Mouse (Mus musculus): ENCODE data around the gene Il12b. TPM values are rescaled to one million over a fixed set of nuclear protein-coding genes. Genes with fewer than 3 reads are reported as not detected.

The Il12b gene
- polyA plus RNA-seq, 1 experiment from 2014 or later, result not detected

GRCm38 (mm10) chr11:44422337-44423111 is 22.7 kb downstream of the Il12b start:
- no peaks in the 10 kb centered on the region for H3K27me3 ChIP-seq (ENCODE audit: control insufficient read depth, insufficient read depth, low read length)
- DNase-seq (ENCODE audit: low spot score) (no peak), ATAC-seq (ENCODE audit: low FRiP score) (no peak)
- H3K4me1 ChIP-seq (replicated peaks; ENCODE audit: control insufficient read depth, insufficient read depth, low read length), result no peaks in the 10 kb centered on the region
- WGBS, result 75% methylated on average over 10 of the region's 10 CpGs
- no peak overlapping the region for H3K4me2 ChIP-seq (replicated peaks; ENCODE audit: low read depth, low read length)
- no peak overlapping the region for H3K4me3 ChIP-seq (ENCODE audit: low read depth, low read length)
- no peaks in the 10 kb centered on the region for H3K9me3 ChIP-seq (ENCODE audit: control insufficient read depth, low read length)
- H3K36me3 ChIP-seq (ENCODE audit: control insufficient read depth, insufficient read depth, low read length), result no peaks in the 10 kb centered on the region
- H3K27ac ChIP-seq (ENCODE audit: low read depth, low read length), result no peak overlapping the region
- no peak overlapping the region for H3K9ac ChIP-seq (ENCODE audit: low read depth, low read length)

- no peaks in the 10 kb centered on the region for H3K27me3 ChIP-seq (ENCODE audit: control insufficient read depth, insufficient read depth, low read length)
- 56% methylated on average over 6 of the region's 6 CpGs for WGBS
- H3K27ac ChIP-seq (ENCODE audit: low read depth, low read length), result no peak overlapping the region
These were observed 23.4 kb downstream of the Il12b start for GRCm38 (mm10) chr11:44423261-44423660.

GRCm38 (mm10) chr11:44423955-44424354 is 24.1 kb downstream of the Il12b start:
- no peak overlapping the region for H3K27ac ChIP-seq (ENCODE audit: low read depth, low read length)
- DNase-seq (ENCODE audit: low spot score) (no peak), ATAC-seq (ENCODE audit: low FRiP score) (no peak)
- no peak overlapping the region for H3K4me3 ChIP-seq (ENCODE audit: low read depth, low read length)
- H3K36me3 ChIP-seq (ENCODE audit: control insufficient read depth, insufficient read depth, low read length), result no peaks in the 10 kb centered on the region
- H3K27me3 ChIP-seq (ENCODE audit: control insufficient read depth, insufficient read depth, low read length), result no peaks in the 10 kb centered on the region
- H3K9me3 ChIP-seq (ENCODE audit: control insufficient read depth, low read length), result no peaks in the 10 kb centered on the region
- H3K9ac ChIP-seq (ENCODE audit: low read depth, low read length), result no peak overlapping the region
- WGBS, result 73% methylated on average over 5 of the region's 5 CpGs
- H3K4me1 ChIP-seq (replicated peaks; ENCODE audit: control insufficient read depth, insufficient read depth, low read length), result no peaks in the 10 kb centered on the region
- no peak overlapping the region for H3K4me2 ChIP-seq (replicated peaks; ENCODE audit: low read depth, low read length)

More at GRCm38 (mm10) chr11:44423261-44423660, 23.4 kb downstream of the Il12b start:
- Histone ChIP-seq H3K4me2 (replicated peaks; ENCODE audit: low read depth, low read length) (no peak overlapping the region), H3K4me1 (replicated peaks; ENCODE audit: control insufficient read depth, insufficient read depth, low read length) (no peaks in the 10 kb centered on the region), H3K9ac (ENCODE audit: low read depth, low read length) (no peak overlapping the region), H3K36me3 (ENCODE audit: control insufficient read depth, insufficient read depth, low read length) (no peaks in the 10 kb centered on the region), H3K9me3 (ENCODE audit: control insufficient read depth, low read length) (no peaks in the 10 kb centered on the region), H3K4me3 (ENCODE audit: low read depth, low read length) (no peak overlapping the region)
- DNase-seq (ENCODE audit: low spot score) (no peak), ATAC-seq (ENCODE audit: low FRiP score) (no peak)

GRCm38 (mm10) chr11:44425006-44425405 is 25.1 kb downstream of the Il12b start:
- no peak overlapping the region for H3K9ac ChIP-seq (ENCODE audit: low read depth, low read length)
- H3K9me3 ChIP-seq (ENCODE audit: control insufficient read depth, low read length), result no peaks in the 10 kb centered on the region
- no peak for ATAC-seq (ENCODE audit: low FRiP score)
- H3K4me1 ChIP-seq (replicated peaks; ENCODE audit: control insufficient read depth, insufficient read depth, low read length), result no peaks in the 10 kb centered on the region
- H3K27me3 ChIP-seq (ENCODE audit: control insufficient read depth, insufficient read depth, low read length), result no peaks in the 10 kb centered on the region
- DNase-seq (ENCODE audit: low spot score), result no peak
- H3K27ac ChIP-seq (ENCODE audit: low read depth, low read length), result no peak overlapping the region
- no peak overlapping the region for H3K4me2 ChIP-seq (replicated peaks; ENCODE audit: low read depth, low read length)
- 90% methylated on average over 8 of the region's 8 CpGs for WGBS
- no peak overlapping the region for H3K4me3 ChIP-seq (ENCODE audit: low read depth, low read length)
- no peaks in the 10 kb centered on the region for H3K36me3 ChIP-seq (ENCODE audit: control insufficient read depth, insufficient read depth, low read length)

GRCm38 (mm10) chr11:44425626-44426025 is 25.8 kb downstream of the Il12b start:
- no peaks in the 10 kb centered on the region for H3K4me1 ChIP-seq (replicated peaks; ENCODE audit: control insufficient read depth, insufficient read depth, low read length)
- ATAC-seq (ENCODE audit: low FRiP score), result no peak
- no peaks in the 10 kb centered on the region for H3K27me3 ChIP-seq (ENCODE audit: control insufficient read depth, insufficient read depth, low read length)
- H3K36me3 ChIP-seq (ENCODE audit: control insufficient read depth, insufficient read depth, low read length), result no peaks in the 10 kb centered on the region
- no peak overlapping the region for H3K9ac ChIP-seq (ENCODE audit: low read depth, low read length)
- 78% methylated on average over 6 of the region's 6 CpGs for WGBS
- H3K9me3 ChIP-seq (ENCODE audit: control insufficient read depth, low read length), result no peaks in the 10 kb centered on the region
- no peak overlapping the region for H3K4me3 ChIP-seq (ENCODE audit: low read depth, low read length)
- no peak for DNase-seq (ENCODE audit: low spot score)
- H3K4me2 ChIP-seq (replicated peaks; ENCODE audit: low read depth, low read length), result no peak overlapping the region
- no peak overlapping the region for H3K27ac ChIP-seq (ENCODE audit: low read depth, low read length)

- Histone ChIP-seq H3K4me3 (ENCODE audit: low read depth, low read length) (no peak overlapping the region), H3K9me3 (ENCODE audit: control insufficient read depth, low read length) (no peaks in the 10 kb centered on the region), H3K27me3 (ENCODE audit: control insufficient read depth, insufficient read depth, low read length) (no peaks in the 10 kb centered on the region), H3K27ac (ENCODE audit: low read depth, low read length) (no peak overlapping the region), H3K36me3 (ENCODE audit: control insufficient read depth, insufficient read depth, low read length) (no peaks in the 10 kb centered on the region), H3K4me2 (replicated peaks; ENCODE audit: low read depth, low read length) (no peak overlapping the region), H3K4me1 (replicated peaks; ENCODE audit: control insufficient read depth, insufficient read depth, low read length) (no peaks in the 10 kb centered on the region), H3K9ac (ENCODE audit: low read depth, low read length) (no peak overlapping the region)
- DNase-seq (ENCODE audit: low spot score) (no peak), ATAC-seq (ENCODE audit: low FRiP score) (no peak)
- WGBS, result 79% methylated on average over 2 of the region's 2 CpGs
These were observed 28.1 kb downstream of the Il12b start for GRCm38 (mm10) chr11:44427951-44428350.

GRCm38 (mm10) chr11:44430036-44430435 is 30.2 kb downstream of the Il12b start:
- DNase-seq (ENCODE audit: low spot score) (no peak), ATAC-seq (ENCODE audit: low FRiP score) (no peak)
- WGBS, result 91% methylated on average over 3 of the region's 3 CpGs
- Histone ChIP-seq H3K4me1 (replicated peaks; ENCODE audit: control insufficient read depth, insufficient read depth, low read length) (no peaks in the 10 kb centered on the region), H3K4me2 (replicated peaks; ENCODE audit: low read depth, low read length) (no peak overlapping the region), H3K4me3 (ENCODE audit: low read depth, low read length) (no peak overlapping the region), H3K9ac (ENCODE audit: low read depth, low read length) (no peak overlapping the region), H3K27me3 (ENCODE audit: control insufficient read depth, insufficient read depth, low read length) (no peaks in the 10 kb centered on the region), H3K36me3 (ENCODE audit: control insufficient read depth, insufficient read depth, low read length) (no peaks in the 10 kb centered on the region), H3K27ac (ENCODE audit: low read depth, low read length) (no peak overlapping the region), H3K9me3 (ENCODE audit: control insufficient read depth, low read length) (no peaks in the 10 kb centered on the region)

- Histone ChIP-seq H3K4me1 (replicated peaks; ENCODE audit: control insufficient read depth, insufficient read depth, low read length) (no peaks in the 10 kb centered on the region), H3K27ac (ENCODE audit: low read depth, low read length) (no peak overlapping the region), H3K4me2 (replicated peaks; ENCODE audit: low read depth, low read length) (no peak overlapping the region), H3K9ac (ENCODE audit: low read depth, low read length) (no peak overlapping the region), H3K4me3 (ENCODE audit: low read depth, low read length) (no peak overlapping the region), H3K9me3 (ENCODE audit: control insufficient read depth, low read length) (no peaks in the 10 kb centered on the region), H3K27me3 (ENCODE audit: control insufficient read depth, insufficient read depth, low read length) (no peaks in the 10 kb centered on the region), H3K36me3 (ENCODE audit: control insufficient read depth, insufficient read depth, low read length) (no peaks in the 10 kb centered on the region)
- no peak for ATAC-seq (ENCODE audit: low FRiP score)
- WGBS, result 87% methylated on average over 6 of the region's 6 CpGs
- no peak for DNase-seq (ENCODE audit: low spot score)
These were observed 37.9 kb downstream of the Il12b start for GRCm38 (mm10) chr11:44437786-44438185.

GRCm38 (mm10) chr11:44451046-44451445 is 51.2 kb downstream of the Il12b start:
- Histone ChIP-seq H3K9ac (ENCODE audit: low read depth, low read length) (no peak overlapping the region), H3K9me3 (ENCODE audit: control insufficient read depth, low read length) (no peaks in the 10 kb centered on the region), H3K4me2 (replicated peaks; ENCODE audit: low read depth, low read length) (no peak overlapping the region), H3K27ac (ENCODE audit: low read depth, low read length) (no peak overlapping the region), H3K36me3 (ENCODE audit: control insufficient read depth, insufficient read depth, low read length) (no peaks in the 10 kb centered on the region), H3K27me3 (ENCODE audit: control insufficient read depth, insufficient read depth, low read length) (no peaks in the 10 kb centered on the region), H3K4me3 (ENCODE audit: low read depth, low read length) (no peak overlapping the region), H3K4me1 (replicated peaks; ENCODE audit: control insufficient read depth, insufficient read depth, low read length) (no peaks in the 10 kb centered on the region)
- ATAC-seq (ENCODE audit: low FRiP score) (no peak), DNase-seq (ENCODE audit: low spot score) (no peak)
